Mouse (Mus musculus): ENCODE measurements around the gene Glrp1. TPM values are rescaled to one million over a fixed set of nuclear protein-coding genes. Genes with fewer than 3 reads are reported as not detected.

Glrp1 gene
- polyA plus RNA-seq, 1 experiment, result not detected

- TF ChIP-seq GATA1 (IDR thresholded peaks at IDR 0.05; ENCODE audit: low read length), result no peak
Observed at GRCm38 (mm10) chr1:88476554-88477085, 33.2 kb downstream of the Glrp1 start.

DNA sequence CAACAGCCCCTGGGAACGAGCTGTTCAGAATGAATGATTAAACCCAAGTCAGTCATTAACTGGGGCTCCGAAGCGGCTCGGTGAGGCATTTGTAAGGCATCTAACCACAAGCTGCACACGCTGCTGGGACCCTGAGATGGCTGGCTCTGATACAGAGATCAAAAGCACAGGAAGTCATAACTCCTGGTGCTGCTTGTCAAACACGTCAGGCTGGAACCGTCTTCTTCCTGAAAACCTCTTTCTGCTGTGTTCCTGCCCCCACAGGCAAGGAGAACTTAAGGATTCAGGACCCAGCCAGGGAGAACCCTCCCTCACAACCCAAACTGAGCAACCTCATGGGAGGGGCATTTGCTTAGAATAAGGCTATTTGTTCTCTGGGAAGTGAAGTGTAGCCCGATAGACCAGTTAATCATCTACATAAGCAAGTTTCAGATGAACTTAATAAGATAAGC lies 34.3 kb downstream of the Glrp1 start:
- peak; percentile 58 for TF ChIP-seq GATA1 (IDR thresholded peaks at IDR 0.05; ENCODE audit: low read length)

- no peak for TF ChIP-seq GATA1 (IDR thresholded peaks at IDR 0.05; ENCODE audit: low read length)
Observed at GRCm38 (mm10) chr1:88474598-88474997, 35.3 kb downstream of the Glrp1 start.

DNA sequence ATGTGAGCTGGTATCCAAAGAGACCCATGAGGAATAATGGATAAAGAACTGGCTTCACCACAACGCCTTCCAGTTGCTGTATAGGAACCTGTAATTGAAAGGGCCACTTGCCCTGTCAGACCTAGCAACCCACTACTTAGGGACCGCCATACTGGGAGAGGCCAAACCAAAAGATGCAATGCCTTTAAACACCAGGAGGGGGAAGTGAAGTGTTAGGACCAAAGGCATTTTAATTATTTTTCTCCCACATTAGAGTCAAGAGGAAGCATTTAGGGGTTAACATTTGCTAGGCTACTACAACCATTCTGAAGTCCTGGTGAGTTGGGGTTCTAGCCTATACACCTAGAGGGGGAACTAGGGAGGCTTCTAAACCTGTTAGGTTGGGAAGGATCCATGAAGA lies 36.0 kb downstream of the Glrp1 start:
- no peak for TF ChIP-seq GATA1 (IDR thresholded peaks at IDR 0.05; ENCODE audit: low read length)

DNA sequence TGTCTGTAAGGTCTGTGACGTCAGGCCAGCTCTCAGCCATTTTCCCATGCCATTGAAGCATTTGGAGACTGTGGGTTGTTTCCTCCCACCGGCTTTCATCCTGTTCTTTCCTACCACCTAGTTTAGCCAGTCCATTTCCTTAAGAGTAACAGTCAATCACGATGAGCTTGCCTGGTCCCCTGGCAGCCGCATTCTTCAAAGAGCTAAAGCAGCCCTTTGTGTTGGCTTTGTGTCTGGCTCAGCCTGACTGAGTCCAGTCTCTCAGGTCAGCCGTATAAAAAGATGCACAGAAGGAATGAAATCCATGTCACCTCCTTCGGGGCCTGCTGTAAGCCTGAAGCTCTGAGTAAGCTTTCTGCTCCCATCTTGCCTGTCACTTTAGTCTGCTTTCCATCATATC lies 37.6 kb downstream of the Glrp1 start:
- no peak for TF ChIP-seq GATA1 (IDR thresholded peaks at IDR 0.05; ENCODE audit: low read length)

- no peak for TF ChIP-seq GATA1 (IDR thresholded peaks at IDR 0.05; ENCODE audit: low read length)
Observed at GRCm38 (mm10) chr1:88469746-88470145, 40.1 kb downstream of the Glrp1 start.

- TF ChIP-seq GATA1 (IDR thresholded peaks at IDR 0.05; ENCODE audit: low read length), result no peak
Observed at GRCm38 (mm10) chr1:88468335-88468734, 41.5 kb downstream of the Glrp1 start.

DNA sequence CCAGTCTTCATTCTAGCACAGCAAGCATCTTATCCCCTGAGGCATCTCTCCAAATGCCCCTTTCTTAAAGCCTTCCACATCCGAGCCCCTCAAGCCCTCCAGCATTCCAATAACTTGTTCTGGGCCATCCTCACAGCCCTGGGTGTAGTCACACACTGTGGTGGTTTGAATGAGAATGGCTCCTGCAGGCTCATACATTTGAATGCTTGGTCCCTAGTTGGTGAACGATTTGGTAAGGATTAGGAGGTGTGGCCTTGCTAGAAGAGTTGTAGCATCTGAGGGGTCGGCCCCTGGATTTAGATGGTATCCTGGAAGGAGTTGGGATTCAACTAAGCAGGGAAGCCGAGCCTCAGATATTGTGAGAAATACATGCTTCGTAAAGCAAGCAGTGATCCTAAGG lies 42.0 kb downstream of the Glrp1 start:
- no peak for TF ChIP-seq GATA1 (IDR thresholded peaks at IDR 0.05; ENCODE audit: low read length)

GRCm38 (mm10) chr1:88466325-88467064 lies 43.4 kb downstream of the Glrp1 start:
- TF ChIP-seq GATA1 (IDR thresholded peaks at IDR 0.05; ENCODE audit: low read length), result no peak

GRCm38 (mm10) chr1:88465722-88466121 lies 44.1 kb downstream of the Glrp1 start:
- TF ChIP-seq GATA1 (IDR thresholded peaks at IDR 0.05; ENCODE audit: low read length), result no peak

DNA sequence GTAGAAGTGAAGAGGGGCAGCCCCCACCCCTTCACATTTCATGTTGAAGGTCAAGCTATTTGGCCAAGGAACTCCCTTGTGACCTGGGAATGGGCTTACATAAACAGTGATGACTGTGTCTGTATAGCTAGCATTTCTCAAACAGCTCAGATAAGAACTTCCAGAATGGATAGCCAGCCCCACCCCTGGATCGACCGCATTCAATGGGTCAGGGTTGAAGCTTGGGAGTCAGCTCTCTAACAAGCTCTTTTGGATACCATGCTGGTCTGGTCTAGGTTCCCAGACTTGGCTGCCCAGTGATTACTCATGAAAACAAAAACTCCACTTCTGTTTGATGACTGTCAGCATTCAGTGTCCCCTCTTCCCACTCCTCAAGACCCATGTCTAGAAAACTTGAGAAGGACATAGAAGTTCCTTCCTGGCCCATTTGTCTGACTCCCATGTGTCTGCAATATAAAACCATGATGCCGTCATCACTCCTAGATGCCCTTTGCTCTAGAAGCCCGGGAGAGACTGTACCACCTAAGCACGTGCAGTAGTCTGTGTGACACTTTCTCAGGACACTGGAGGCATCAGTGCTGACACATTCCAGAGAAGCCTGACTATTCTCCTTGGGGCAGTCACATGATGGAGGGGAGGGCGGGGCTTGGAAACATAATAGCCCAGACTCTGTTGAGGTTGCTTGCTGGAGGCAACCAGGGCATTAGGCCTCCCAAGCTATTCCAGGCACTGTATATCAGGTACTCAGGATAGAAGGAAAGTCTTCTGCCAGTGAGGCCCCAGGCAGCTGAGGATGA lies 45.6 kb downstream of the Glrp1 start:
- no peak for TF ChIP-seq GATA1 (IDR thresholded peaks at IDR 0.05; ENCODE audit: low read length)

- TF ChIP-seq GATA1 (IDR thresholded peaks at IDR 0.05; ENCODE audit: low read length), result no peak
Observed at GRCm38 (mm10) chr1:88463241-88463640, 46.6 kb downstream of the Glrp1 start.

- TF ChIP-seq GATA1 (IDR thresholded peaks at IDR 0.05; ENCODE audit: low read length), result no peak
Observed at GRCm38 (mm10) chr1:88462484-88462883, 47.4 kb downstream of the Glrp1 start.

GRCm38 (mm10) chr1:88461096-88461495 lies 48.8 kb downstream of the Glrp1 start:
- no peak for TF ChIP-seq GATA1 (IDR thresholded peaks at IDR 0.05; ENCODE audit: low read length)

GRCm38 (mm10) chr1:88459655-88460054 lies 50.2 kb downstream of the Glrp1 start:
- no peak for TF ChIP-seq GATA1 (IDR thresholded peaks at IDR 0.05; ENCODE audit: low read length)

GRCm38 (mm10) chr1:88459196-88459595 lies 50.7 kb downstream of the Glrp1 start:
- no peak for TF ChIP-seq GATA1 (IDR thresholded peaks at IDR 0.05; ENCODE audit: low read length)

Data from G1E-ER4 (cell line).